In the genomic region with DNA sequence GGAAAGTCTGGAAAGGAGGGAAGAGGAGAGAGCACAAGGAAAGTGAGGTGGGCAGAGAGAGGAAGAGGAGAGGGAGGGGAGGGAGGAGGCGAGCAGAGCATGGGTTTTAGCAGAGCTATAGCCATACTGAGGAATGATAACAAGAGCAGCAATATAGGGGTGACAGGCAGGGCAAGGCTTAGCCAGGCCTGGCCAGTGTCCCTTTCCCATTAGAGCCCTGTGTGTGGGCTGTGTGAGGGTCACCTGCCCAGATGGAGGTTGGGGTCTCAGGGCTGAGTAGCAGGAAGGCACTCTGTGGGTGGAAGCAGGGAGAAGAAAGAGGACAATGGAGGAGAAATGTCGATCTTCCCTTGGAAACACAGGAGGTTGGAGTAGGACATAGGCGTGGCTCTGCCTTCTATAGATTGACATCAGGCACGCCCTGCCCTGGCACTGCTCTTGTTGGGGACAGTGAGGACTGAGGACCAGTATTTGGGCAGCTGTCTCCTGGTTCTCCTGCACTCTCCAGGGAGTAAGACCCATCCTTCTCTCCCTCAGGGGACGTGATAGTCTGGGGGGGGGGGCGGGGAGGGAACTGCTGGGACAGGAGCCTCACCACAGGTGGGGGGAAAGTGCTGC, we compare ENCODE assay signal across 1 mouse cellular context.
TF ChIP-seq lines count a peak whose summit lies in the region.

No protein-coding gene starts in this region.

TF ChIP-seq in MEL, 35 proteins besides CTCF, POLR2A, EP300 and RAD21:
- TF ChIP-seq HCFC1 (IDR thresholded peaks at IDR 0.05; ENCODE audit: low read depth, low read length) (no peak), ELF1 (IDR thresholded peaks at IDR 0.05; ENCODE audit: low read depth, low read length) (no peak)
